Mouse (Mus musculus): ENCODE data around the gene Olfr1279. TPM values are rescaled to one million over a fixed set of nuclear protein-coding genes. Genes with fewer than 3 reads are reported as not detected.

Olfr1279 gene
- polyA plus RNA-seq, 1 experiment from 2014 or later = not detected

Other genes starting within 250 kb of the Olfr1279 start
- gene Gm13941, start 194.7 kb upstream of the Olfr1279 start, polyA plus RNA-seq (2014; fragmentation: Nextera tagmentation; extraction: Ambion mirVana) = not detected in 2 replicates
- not detected in 2 replicates for gene Gm15130, start 147.7 kb upstream of the Olfr1279 start, polyA plus RNA-seq (2014; fragmentation: Nextera tagmentation; extraction: Ambion mirVana)
- gene 4930430A15Rik, start 71.0 kb upstream of the Olfr1279 start, polyA plus RNA-seq (2014; fragmentation: Nextera tagmentation; extraction: Ambion mirVana) = not detected in 2 replicates
- gene Olfr1275, start 65.3 kb upstream of the Olfr1279 start, polyA plus RNA-seq (2014; fragmentation: Nextera tagmentation; extraction: Ambion mirVana) = not detected in 2 replicates
- gene Olfr1276, start 46.1 kb upstream of the Olfr1279 start, polyA plus RNA-seq (2014; fragmentation: Nextera tagmentation; extraction: Ambion mirVana) = not detected in 2 replicates
- not detected in 2 replicates for gene Olfr1277, start 26.5 kb upstream of the Olfr1279 start, polyA plus RNA-seq (2014; fragmentation: Nextera tagmentation; extraction: Ambion mirVana)
- not detected in 2 replicates for gene Olfr1278, start 10.5 kb upstream of the Olfr1279 start, polyA plus RNA-seq (2014; fragmentation: Nextera tagmentation; extraction: Ambion mirVana)
- gene Olfr1280, start 13.4 kb downstream of the Olfr1279 start, polyA plus RNA-seq (2014; fragmentation: Nextera tagmentation; extraction: Ambion mirVana) = not detected in 2 replicates
- gene Olfr1281, start 25.9 kb downstream of the Olfr1279 start, polyA plus RNA-seq (2014; fragmentation: Nextera tagmentation; extraction: Ambion mirVana) = not detected in 2 replicates
- gene Olfr1282, start 35.4 kb downstream of the Olfr1279 start, polyA plus RNA-seq (2014; fragmentation: Nextera tagmentation; extraction: Ambion mirVana) = not detected in 2 replicates
- gene Olfr1283, start 66.2 kb downstream of the Olfr1279 start, polyA plus RNA-seq (2014; fragmentation: Nextera tagmentation; extraction: Ambion mirVana) = not detected in 2 replicates
- not detected in 2 replicates for gene Olfr1284, start 74.9 kb downstream of the Olfr1279 start, polyA plus RNA-seq (2014; fragmentation: Nextera tagmentation; extraction: Ambion mirVana)
- gene Olfr1286, start 122.5 kb downstream of the Olfr1279 start, polyA plus RNA-seq (2014; fragmentation: Nextera tagmentation; extraction: Ambion mirVana) = not detected in 2 replicates
- gene Olfr1287, start 148.5 kb downstream of the Olfr1279 start, polyA plus RNA-seq (2014; fragmentation: Nextera tagmentation; extraction: Ambion mirVana) = not detected in 2 replicates
- not detected in 2 replicates for gene Olfr1288, start 173.5 kb downstream of the Olfr1279 start, polyA plus RNA-seq (2014; fragmentation: Nextera tagmentation; extraction: Ambion mirVana)
- not detected in 2 replicates for gene Olfr1289, start 180.2 kb downstream of the Olfr1279 start, polyA plus RNA-seq (2014; fragmentation: Nextera tagmentation; extraction: Ambion mirVana)
- gene Olfr1290, start 193.2 kb downstream of the Olfr1279 start, polyA plus RNA-seq (2014; fragmentation: Nextera tagmentation; extraction: Ambion mirVana) = not detected in 2 replicates
- not detected in 2 replicates for gene Olfr1291-ps1, start 196.5 kb downstream of the Olfr1279 start, polyA plus RNA-seq (2014; fragmentation: Nextera tagmentation; extraction: Ambion mirVana)
- gene Olfr1293-ps, start 224.6 kb downstream of the Olfr1279 start, polyA plus RNA-seq (2014; fragmentation: Nextera tagmentation; extraction: Ambion mirVana) = not detected in 2 replicates
- not detected in 2 replicates for gene Olfr1294, start 239.7 kb downstream of the Olfr1279 start, polyA plus RNA-seq (2014; fragmentation: Nextera tagmentation; extraction: Ambion mirVana)